Mouse (Mus musculus) T-cell, adult 2 months (primary cell): ENCODE measurements around the gene Togaram1.

Source experiments
- DNase-seq: peaks from one replicate; pipeline ENCODE4 v3.0.0; 2022; ENCODE audit warnings: low spot score

The Togaram1 gene

GRCm38 (mm10) chr12:65058203-65058602 lies 92.6 kb downstream of the Togaram1 start:
- DNase-seq = no peak

DNA sequence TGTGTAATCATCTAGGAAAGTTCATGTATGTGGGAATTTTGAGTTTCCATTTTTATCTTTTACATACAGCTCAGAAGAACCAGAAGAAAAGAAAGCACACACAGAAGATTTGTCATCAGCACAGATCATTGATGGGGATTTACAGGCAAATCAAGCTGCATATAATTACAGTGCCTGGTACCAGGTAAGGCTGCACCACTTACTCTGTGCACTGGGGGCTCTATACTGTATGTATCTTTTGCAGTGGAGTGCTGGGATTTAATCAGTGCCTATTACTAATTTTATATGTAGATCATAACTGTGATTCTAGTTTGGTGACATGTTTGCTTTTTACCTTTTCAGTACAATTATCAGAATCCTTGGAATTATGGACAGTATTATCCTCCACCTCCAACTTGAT lies 95.5 kb downstream of the Togaram1 start:
- DNase-seq = no peak

- DNase-seq = peak; percentile 71
These were observed 99.6 kb downstream of the Togaram1 start for GRCm38 (mm10) chr12:65065241-65065640.

- DNase-seq = no peak
These were observed 100.6 kb downstream of the Togaram1 start for GRCm38 (mm10) chr12:65066234-65066633.

DNA sequence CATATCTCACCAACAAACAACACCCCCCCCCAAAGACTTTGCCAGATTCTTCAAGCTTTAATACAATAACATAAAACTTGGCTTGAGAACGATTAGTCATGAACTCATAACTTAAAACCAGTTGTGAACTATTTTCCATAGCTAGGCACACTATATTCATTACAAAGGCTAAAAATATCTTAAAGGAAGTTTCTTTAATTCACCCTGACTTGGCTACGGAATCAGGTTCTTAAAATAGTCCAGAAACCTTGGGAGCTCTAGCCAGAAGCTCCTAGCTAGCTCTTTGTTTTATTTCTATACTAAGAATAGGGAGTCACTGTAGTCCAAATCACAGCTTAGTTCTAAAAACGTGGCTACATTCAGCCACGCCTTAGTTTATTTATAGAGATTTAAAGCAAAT lies 102.8 kb downstream of the Togaram1 start:
- DNase-seq = no peak
